Mouse (Mus musculus) mature B cell (primary cell): ENCODE measurements around the gene Prmt6.

Experiments used
- in situ Hi-C: fragments of 300-500 bp; cut with MboI; formaldehyde crosslinking; loops from 2 replicates; pipeline ENCODE4 v1.14.3; 2019

The Prmt6 gene

DNA sequence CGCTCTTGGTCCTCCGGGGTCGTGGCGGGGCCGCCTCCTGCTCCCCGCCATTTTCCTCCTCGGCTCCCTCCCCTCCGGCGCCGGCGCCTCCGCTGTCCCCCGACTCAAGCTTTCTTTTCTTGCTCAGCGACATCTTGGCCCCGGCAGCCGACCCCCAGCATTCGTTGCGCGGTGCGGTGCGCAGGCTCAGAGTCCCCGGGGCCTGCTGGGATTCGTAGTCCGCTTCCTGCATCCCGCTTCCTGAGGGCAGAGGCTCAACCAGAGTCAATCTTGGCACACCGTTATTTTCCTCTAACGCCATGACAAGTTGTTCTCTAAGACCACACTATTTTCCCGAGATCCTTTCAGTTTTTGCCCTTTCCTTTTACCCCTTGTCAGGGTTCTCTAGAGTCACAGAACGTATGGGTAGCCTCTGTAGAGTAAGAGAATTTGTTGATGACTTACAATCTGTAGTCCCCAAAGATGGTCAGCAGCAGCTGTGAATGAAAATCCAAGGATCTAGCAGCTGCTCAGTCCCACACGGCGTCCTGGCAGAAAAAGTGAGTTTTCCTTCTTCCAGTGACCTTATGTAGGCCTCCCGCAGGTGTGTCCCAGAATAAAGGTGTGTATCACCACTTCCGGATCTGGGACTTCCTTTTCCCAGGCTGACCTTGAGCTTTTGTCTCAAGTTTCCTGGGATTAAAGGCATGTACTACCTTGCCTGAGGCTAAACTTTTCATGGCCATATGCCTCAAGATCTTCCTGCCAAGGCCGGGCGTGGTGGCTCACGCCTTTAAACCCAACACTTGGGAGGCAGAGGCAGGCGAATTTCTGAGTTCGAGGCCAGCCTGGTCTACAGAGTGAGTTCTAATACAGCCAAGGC is at the start of gene Prmt6:
Prmt6 (minus strand) TSS at position 160 of the 862 bp plus-strand sequence.
- in situ Hi-C loops, result no loop called here

DNA sequence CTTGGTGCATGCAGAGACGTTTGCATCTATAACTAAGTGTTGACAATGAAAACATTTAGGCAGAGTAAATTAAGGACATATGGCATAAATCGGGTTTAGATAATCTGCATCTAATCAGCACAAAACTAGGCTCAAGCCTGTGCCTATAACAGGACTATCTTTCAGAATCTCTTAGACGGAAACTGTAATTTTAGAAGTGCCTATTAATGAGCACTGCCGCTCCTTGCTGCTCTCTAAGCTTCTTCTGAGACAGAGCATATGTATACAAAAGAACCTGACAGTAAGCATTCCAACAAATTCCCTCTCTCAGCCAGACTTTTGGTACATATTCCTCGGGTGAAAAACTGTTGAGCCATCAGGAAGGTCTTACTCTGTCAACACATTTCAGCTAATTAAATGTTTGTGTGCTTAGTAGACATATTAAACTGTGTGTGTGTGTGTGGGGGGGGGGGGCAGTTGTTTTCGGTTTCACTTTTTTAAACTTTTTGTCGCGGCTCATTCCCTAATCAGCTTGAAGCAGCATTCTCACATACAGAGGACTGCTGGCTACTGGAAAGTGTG is 39.8 kb upstream of the Prmt6 start:
- in situ Hi-C loops, result no loop called here

DNA sequence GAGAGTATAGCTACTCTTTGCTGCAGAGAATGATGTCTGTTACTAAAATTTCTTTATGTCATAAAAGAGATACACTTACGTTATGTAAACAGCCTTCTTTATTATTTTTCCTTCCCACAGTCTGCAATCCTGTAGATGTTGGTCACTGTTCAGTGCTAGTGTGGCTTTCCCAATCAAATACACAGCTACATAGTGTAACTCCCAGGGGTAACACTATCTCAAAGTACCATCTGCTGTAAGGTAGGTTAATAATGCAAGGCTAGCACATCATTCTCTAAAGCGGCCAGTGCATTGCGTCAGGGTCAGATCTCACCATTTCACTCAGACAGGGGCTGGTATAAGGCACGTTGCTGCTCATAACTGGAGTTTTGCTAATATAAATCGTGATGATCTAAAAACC is 31.9 kb upstream of the Prmt6 start:
- in situ Hi-C loops, result no loop called here

DNA sequence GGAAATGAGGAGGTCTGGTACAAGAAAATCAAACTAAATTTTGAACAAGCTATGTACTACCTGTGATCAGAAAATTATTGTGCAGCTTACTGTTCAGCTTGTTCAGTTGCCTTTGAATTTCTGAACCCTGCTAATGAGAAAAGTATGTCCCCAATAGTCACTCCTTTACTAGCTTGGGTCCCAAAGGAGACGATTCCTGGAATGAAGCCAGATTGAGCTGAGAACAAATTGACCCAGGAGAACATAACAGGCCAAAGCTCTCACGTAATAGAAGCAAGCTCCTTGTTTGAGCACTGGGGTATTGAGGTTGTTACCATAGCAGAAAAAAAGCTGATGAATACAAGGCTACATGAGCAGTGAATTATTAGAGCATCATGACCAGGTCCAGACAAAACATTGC is 17.0 kb upstream of the Prmt6 start:
- in situ Hi-C loops, result no loop called here

DNA sequence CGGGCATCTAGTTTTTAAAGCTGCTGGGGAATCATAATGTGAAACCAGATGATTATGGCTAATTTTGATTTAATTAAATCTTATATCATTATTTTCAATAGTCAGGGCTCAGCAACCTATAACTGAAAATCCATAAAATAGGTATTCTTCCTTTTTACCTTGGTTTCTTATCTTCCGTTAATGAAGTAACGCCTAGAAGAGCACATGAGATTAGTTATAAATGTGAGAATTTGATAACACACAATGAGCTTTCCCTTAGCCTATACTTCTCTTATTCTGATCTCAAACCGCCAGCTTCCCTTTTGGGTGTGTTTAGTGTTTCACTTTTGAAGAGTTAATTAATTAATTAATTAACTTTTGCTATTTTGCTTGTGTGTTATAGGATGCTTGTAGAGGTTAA is 2.3 kb upstream of the Prmt6 start:
- in situ Hi-C loops, result no loop called here

DNA sequence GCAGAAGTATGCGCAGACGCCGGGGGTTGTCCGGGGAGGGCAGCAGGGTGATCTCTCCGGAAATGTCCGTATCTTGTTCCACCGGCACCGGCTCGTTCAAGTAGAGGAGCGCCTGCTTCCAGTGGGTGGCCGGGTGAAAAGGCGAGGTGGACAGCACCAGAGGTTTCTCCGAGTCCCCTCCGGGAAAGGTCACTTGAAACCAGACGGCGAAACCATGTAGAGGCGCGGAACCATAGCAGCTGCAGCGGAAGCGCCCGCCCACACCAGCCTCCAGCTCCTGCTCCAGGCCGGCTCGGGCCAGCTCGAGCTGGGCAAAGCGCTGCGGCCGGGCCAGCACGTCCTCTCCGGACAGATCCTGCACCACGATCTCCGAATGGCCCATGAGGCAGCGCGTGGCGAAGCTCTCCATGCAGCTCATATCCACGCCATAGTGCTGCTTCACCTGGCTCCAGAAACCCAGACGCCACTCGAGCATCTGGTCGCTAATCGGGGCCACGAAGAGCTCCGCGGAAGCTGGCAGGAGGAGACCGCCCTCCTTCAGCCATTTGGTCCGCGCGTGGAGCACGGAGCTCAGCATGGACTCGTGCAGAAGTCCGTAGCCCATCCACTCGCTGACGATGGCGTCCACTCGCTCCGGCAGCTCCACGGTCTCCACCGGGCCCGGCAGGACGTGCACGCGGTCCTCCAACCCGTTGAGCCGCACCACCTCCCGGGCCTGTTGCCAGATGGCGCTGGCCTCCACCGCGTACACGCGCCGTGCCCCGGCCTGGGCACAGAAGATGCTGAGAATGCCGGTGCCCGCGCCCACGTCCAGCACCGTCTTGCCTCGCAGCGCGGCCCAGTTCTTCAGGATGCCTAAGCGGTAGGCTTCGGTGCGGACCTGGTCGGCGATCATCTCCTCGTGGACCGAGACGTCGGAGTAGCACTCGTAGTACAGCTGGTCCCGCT is 633 bp downstream of the Prmt6 start:
- in situ Hi-C loops, result no loop called here

DNA sequence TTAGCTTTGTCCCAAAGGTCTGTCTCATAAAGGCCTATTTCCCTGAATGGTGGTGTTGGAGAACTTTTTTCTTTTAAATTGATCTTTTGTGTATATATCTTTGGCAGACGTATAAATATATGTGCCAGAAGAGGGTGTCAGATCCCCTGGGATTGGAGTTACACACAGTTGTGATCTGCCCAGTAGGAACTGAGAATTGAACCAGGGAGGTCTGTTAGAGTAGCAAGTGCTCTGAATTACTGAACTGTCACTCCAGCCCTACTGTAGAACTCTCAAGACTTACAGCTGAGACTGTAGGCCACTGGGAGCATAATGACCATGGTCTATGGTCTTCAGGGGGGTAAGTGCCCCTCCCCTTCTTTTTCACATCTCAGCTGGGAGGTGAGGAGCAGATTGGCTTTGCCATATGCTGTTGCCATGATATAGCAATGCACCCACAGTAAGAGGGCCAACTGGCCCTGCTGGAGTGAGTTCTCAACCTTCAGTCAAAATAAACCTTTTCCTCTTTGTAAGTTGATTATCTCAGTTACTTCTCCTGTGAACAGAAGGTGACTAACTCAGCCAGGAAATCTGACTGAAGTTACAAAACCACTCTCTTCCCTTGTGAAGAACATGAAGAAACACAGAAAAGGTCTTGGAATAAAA is 13.9 kb downstream of the Prmt6 start:
- in situ Hi-C loops, result no loop called here
